ENCODE assay signal across 17 mouse cellular contexts in the genomic region with DNA sequence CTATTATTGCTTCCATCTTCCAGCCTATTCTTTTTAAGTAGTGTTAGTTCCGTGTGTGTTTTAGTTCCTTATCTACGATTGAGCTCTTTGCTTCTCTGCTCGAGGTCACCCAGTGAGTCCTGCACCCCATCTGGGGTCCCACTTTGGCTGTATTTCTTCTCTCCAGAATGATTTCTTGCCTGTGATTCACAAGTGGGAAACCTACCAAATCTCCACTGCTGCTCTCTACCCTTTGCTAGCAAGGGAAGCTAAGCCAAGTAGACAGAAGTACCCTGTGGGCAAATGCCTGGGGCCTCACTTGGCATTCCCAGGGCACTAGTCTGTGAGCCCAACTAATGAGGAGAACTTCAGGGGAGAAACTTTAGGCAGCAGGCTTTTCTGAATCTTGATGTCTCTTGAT.
A peak's percentile ranks its signal among the peaks of the same experiment; 100 is the strongest.
DNase-seq lines count a peak whose midpoint lies in the region.
"Had no signal": no experiment of that assay in that cellular context is flagged by ENCODE, and none has a peak within 500 bp of the region (broad histone marks: within the 10 kb centered on the region; RNA-seq: fewer than 3 reads in every experiment).

No protein-coding gene starts in this region.

- peak; percentile 29 to 56 for DNase-seq in cerebellum, postnatal 10 days
- no peak for DNase-seq in cerebellum, adult 8-10 months
- DNase-seq in ovary, adult 18-20 months (ENCODE audit: low spot score), result peak; percentile 7
- DNase-seq in ovary, postnatal 36 days (ENCODE audit: low spot score), result no peak
- peak; percentile 25 for DNase-seq in brain, adult 2 months (ENCODE audit: low read depth, low spot score)
- DNase-seq in frontal cortex, postnatal 25 days (ENCODE audit: low spot score in 2 of 2), result no peak
- no peak for DNase-seq in adipocyte (ENCODE audit: low spot score)
- DNase-seq: cerebellum, adult 11 months; cerebellum, adult 9-11 months; forebrain, postnatal 0 days; gastrocnemius, postnatal 14 days; kidney, postnatal 14 days; lung, embryonic 14.5 days; lung, postnatal 14 days; midbrain, embryonic 14.5 days; thymus, adult 2 months; thymus, postnatal 36 days had no signal

Comparison
In these comparisons a context has a peak if more than half of its experiments do, and no peak if none do; other contexts are left out.
1. DNase-seq: peak in cerebellum, postnatal 10 days (2 of 2), ovary, adult 18-20 months (single experiment) and brain, adult 2 months (single experiment); none in cerebellum, adult 8-10 months (single experiment), ovary, postnatal 36 days (single experiment), frontal cortex, postnatal 25 days (0 of 2) and adipocyte (single experiment).